Mouse (Mus musculus) kidney, postnatal 25 days (tissue): ENCODE data around the gene Smc6.

ENCODE experiments used
- DNase-seq, 2 experiments: peaks; one replicate each; pipeline ENCODE4 v3.0.0; 2021; ENCODE audit warnings: mixed read lengths in 2 of 2

Gene Smc6

DNA sequence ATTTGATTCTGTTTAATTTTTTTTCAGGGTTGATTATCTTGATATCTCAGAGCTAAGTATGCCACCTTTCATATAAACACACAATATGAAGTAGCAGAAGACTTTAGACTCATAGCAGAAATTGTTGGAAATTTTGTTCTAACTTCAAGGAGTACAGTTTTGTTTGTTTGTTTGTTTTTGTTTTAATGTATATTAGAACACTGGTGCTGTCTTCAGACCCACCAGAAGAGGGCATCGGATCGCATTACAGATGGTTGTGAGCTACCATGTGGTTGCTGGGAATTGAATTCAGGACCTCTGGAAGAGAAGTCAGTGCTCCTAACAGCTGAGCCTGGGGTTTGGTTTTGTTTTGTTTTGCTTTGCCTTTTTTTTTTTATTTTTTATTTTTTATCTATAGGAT, 20.7 kb downstream of the Smc6 start:
- DNase-seq, result no peak

DNA sequence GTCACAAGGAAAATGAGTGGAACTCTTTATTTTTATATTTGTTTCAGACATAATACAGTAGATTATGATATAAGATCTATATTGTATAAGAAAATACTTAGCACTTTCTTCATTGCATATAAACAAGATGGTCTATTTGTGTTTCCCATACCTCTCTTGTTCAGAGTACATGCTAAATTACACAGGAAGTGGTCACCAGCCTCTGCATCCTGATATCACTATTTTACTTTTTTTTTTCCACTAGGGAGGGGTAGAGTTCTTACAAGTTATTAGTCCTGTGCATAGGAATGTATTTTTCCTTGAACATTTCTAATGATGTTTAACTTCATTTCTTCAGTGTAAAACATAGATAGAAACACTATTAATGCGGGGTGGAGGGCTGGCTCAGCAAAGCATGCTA, 35.2 kb downstream of the Smc6 start:
- no peak for DNase-seq

DNA sequence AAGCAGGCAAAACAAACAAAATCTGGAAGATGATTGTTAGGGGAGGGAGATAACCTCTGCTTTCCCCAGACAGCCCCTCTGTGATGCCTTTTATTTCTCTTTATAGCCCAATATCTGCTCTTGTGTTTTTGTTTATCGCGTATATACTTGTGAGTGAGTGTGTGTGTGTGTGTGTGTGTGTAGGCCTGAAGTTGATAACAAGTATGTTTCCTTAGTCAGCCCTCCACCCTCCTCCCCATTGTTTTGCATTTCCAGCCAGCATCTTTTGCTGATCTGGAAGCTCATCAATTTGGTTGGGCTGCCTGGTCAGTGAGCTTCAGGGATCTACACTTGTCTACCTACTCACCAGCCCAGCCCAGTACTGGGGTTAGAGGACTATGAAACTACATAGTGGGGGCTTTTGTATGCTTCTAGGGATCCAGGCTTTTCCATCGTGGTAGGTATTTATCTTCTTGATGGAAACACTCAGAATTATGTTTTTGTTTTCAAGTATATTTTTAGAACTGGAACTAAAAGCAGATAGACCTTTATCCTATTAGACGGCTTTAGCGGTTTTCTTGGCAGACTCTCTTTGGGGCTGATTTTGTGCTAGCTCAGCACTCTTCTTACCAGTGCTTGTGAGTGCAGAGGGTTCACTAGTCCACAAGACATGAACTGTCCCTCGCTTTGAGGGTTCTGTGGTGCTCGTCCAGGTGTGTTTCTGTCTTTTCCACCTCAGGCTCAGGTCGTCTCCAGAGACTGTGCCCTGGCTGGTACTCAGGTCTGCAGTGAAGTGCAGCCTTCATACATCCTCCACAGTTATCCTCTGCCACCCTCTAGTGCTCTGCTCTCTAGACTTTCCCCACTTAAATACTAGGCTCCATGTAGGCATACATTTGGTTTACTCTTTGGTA, 41.3 kb downstream of the Smc6 start:
- peak; percentile 15 to 53 for DNase-seq

DNA sequence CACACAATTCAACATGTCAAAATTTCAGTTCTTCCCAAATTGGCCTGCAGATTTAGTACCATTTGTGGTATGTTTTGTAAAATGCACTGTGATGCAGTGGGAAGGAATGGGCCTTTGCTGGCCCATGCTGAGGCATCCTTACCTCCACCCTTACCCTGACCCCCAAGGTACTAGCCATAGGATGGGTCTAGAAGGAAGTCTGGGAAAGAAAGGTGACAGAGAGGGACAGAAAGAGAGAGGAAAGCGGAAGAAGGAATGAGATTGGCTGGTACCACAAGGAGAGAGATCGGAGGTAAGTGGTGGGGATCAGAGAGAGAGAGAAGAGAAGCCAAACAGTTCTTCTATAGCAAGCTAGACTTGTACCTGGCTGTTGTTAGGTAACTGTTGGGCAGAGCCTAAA, 45.4 kb downstream of the Smc6 start:
- DNase-seq, result no peak

DNA sequence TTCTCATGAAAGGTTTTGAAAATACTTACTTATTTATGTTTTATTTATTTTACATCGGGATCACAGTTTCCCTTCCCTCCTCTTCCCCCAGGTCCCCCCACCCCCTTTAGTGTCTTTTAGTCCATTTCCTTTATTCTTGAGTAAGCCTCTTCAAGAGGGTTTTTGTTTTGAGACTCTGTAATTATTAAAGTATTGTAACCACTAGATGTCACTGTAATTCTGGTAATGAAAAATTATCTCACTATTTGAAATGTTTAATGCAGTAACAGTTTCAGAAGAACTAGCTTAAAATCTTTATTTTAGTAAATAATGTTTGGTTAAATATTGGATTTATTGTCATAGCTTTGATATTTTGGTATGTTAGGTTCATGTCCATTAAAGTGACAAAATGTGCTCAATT, 48.2 kb downstream of the Smc6 start:
- no peak for DNase-seq

DNA sequence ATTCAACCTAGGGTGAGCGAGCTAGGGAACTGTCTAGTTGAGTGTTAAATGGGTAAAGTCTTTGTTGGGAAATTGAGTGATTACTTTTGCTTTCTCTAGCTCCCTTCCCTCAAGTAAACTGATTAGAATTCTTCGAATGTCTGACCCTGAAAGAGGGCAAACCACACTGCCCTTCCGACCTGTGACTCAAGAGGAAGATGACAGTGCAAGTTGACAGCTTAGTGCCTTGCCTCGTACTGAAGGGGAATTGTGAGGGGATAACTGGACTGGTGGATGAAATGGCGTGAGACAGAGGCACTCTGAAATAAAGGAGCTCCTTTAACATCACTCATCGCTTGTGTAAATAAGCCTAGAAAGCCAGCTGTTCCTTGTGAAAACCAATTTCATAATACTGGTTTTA, 52.0 kb downstream of the Smc6 start:
- DNase-seq, result peak; percentile 59 to 60

DNA sequence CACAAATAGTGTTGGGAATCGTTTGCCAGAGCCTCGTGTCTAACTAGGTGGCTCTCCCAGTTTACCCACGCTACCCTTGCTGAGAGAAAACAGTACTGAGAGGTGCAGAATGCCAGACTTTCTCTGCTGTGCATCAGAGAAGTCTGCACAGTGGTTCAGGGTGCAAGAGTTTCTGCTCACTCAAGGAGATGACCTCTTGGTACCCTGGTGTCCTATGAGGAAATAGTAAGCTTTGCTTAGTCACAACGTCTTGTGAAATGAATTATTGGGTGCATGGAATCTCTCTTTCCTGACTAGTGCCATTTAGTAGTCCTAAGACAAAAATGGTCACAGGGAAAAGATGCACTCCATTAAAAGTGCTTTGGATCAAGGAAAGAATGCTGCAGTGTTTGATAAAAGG, 58.8 kb downstream of the Smc6 start:
- DNase-seq, result no peak

DNA sequence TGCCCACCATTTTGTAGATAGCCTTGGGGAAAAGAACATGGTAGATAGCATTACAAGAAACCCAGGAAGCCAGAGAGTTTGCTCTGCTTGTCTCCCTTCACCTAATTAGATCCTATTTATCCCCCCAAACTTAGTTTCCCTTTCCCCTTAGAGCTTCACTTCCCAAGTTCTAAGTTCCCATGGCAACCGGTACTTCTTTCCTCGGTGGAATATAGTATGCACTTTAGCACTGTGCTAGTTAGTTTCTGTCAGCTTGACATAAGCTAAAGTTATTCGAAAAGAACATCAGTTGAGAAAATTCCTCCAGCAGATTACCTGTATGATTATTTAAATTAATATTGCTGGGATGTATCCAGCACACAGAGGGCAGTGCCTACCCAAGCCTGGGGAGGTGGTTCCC, 60.8 kb downstream of the Smc6 start:
- DNase-seq, result no peak

DNA sequence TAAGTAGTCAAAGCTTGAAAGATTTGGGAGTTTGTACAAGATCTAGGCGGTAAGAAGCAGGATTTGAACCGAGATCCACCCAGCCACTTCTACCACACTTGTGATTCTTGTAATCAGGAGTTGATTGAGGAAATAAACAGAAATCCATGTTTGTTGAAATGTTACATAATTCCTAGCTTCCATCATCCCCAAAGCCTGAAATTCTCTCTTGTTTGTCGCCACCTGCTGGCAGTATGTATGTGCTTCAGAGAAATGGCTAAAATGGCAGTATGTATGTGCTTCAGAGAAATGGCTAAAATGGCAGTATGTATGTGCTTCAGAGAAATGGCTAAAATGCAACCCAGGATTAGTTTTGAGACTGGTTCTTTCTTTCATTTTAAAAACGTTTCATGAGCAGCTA, 71.2 kb downstream of the Smc6 start:
- DNase-seq, result peak; percentile 67 to 85

DNA sequence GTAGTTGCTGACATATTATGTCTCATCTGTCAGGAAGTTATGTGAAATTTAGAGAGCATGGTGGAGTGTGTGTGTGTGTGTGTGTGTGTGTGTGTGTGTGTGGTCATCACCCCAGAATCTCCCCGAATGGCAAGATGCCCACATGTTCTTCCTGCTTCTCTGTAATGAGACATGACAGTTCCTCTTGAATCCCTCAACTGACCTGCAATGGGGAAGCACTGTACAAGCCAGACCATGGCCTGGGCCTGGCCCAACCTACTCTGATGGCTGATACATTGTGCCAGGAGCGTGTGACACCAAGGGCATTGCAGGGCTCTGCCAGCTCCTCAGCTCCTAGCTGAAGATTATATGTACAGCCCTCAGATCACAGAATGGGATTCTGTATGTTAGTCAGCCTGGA, 72.6 kb downstream of the Smc6 start:
- no peak for DNase-seq

DNA sequence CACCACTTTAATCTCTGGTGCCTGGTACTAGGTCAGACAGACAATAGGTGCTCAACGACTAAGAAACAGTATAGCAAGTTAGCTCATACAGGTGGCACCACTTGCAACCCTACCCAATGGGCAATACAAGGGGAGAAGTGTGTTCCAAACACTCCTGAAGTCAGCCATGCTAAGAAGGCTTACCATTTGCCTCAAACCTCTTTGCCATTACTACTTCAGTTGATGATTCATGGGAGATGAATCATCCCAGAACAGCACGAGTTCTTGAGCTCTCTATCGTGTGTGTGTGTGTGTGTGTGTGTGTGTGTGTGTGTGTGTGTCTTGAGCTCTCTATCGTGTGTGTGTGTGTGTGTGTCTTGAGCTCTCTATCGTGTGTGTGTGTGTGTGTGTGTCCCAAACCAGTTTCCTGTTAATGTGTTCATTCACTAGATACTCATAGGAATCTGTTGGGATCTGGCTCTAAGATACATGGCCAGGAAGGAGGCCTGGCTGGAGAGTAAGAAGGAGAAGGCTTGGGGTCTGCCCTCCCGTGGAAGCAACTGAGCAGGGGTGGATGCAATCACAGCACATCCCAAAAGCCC, 76.4 kb downstream of the Smc6 start:
- DNase-seq, result no peak

DNA sequence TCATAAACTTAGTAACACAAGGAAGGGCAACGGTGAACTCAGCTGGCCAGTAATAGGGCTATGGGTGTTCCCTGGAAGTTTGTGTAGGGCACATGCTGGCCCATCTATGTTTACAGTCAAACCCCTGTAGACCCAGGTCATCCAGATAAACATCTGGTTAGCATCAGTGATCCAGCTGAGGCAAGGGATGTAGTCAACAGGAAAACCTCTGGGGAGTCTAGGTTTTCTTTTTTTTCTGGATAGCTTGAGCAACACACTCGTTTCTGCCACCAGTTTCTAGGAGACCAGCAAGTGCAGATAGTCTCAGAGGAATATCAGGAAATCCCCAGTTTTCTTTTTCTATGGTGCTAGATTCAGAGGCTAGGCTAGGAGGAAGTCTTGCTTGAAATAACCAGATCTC, 80.3 kb downstream of the Smc6 start:
- DNase-seq, result no peak

DNA sequence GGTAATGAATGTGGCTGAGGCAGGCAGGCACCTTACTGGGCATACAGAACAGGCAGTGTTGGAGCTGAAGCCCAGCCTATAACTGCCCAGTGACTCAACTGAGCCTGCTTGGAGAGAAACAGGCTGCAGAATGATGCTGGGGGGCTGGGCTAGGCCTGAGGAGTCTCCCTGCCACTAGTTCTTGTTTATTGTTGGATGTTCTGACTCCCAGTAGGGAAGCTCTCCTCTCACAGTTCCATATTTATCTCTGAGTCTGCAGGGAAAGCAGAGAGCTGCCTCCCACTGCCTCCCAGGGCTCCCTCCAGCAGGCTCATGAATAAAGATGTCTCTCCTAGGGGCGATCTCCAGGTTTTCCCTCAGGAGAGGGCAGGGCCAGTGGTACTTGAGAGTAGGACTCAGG, 82.7 kb downstream of the Smc6 start:
- DNase-seq, result no peak

DNA sequence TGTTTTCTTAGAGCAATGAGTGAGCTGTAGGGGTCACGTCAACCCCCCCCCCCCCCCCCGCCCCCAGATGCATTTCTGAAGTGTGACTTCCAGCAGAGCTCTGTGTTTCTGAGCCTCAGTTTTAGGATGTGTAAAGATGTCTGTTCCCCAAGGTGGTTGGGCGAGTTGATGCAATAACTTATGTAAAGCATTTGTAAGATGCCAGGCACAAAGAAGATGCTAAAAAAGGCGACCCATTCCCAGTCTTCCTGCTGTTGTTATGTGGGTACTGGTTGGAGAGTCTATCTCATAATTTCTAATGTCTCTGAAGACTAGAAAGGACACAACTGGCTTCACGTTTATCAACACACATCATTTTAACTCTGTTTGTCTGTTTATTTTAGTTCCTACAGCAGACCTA, 84.2 kb downstream of the Smc6 start:
- no peak for DNase-seq

DNA sequence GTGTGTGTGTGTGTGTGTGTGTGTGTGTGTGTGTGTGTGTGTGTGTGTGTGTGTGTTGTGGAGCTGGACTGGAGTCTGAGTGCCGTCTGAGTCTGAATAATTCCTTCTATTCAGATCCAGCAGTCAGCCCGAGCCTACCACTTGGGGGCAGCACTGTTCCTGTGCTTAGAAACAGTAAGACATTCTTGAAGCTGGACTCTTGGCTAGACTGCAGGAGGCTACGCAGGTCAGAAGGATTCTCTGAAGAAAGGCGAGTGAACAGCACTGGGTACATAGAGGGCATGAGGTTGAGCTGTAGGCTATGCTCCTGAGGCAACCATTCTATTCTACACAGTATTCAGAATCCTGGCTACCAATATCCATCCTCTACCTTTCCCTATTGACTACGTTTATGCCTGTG, 85.2 kb downstream of the Smc6 start:
- DNase-seq, result peak; percentile 73 to 87

DNA sequence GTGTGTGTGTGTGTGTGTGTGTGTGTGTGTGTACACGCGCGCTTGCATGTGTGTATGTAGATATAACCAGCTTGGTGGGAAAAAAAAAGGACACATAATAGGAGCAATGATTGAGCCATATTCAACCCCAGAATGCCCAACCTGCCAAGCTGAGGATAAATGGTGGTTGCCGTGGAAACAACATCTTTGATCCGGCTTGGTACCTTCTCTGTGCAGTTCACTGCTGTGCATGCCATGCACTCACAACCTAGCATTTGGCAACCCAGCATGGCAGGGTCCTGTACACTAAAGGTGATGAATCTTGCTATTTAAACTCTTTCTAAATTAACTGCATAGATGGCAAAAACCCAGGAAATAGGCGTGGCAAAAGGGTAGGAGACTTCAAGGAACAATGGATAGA, 96.7 kb downstream of the Smc6 start:
- DNase-seq, result no peak

DNA sequence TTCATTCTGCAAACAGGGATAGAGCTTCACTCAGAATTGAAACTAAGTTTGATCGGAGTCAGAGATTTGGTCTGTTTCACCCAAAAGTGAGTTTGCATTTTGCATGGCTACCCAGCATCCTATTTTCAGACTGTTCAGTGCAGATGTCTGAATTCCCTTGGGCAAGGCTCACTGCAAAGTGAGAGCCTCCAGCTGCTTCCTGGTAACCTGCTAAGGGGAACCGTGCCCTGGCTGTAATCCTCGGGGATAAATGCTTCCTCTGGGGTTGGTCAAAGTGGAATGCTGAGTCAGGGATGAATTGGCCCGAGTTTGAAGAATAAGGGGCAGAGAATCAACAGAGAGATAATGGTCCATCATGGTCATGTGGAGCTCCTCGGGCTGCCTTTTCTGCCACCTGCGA, 99.2 kb downstream of the Smc6 start:
- DNase-seq, result no peak

DNA sequence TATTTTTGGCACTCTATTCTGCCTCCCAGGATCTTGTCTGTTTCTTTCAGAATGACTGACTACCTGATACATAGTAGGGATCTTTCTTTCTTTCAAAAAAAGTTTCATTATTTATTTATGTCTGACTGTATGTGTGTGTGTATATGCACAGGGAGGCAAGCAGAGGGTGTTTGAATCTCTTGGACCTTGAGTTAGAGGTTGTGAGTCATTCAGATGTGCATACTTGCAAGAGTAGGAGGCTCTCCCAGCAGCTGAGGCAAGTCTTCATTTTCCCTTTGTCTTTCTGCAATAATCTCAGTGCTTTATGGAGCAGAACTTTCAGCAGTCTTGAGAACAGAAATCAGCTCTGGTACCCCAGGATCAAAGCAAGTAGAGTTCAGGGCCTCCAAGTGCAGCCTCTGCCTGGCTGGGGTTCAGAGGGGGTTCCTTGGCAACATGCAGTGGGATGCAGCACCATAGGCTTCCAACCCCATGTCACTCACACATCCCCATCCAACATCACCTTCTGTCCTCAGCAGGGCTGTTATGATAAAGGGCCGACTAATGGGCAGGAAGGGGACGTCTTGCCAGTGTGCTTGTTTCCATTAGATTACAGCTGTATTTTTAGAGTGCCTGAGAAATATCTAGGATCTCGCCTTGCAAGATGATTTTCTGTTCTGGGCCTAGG, 101.5 kb downstream of the Smc6 start:
- DNase-seq, result no peak
